Mouse (Mus musculus) cerebellum, postnatal 4 days (tissue): Measurements from ENCODE around the gene Glipr1.
A peak's percentile ranks its signal among the peaks of the same experiment; 100 is the strongest.

ENCODE experiments used
- DNase-seq, 2 experiments: peaks; one replicate each; pipeline ENCODE4 v3.0.0; 2022; ENCODE audit warnings: low spot score in 2 of 2, mixed read lengths in 1 of 2

The Glipr1 gene

DNA sequence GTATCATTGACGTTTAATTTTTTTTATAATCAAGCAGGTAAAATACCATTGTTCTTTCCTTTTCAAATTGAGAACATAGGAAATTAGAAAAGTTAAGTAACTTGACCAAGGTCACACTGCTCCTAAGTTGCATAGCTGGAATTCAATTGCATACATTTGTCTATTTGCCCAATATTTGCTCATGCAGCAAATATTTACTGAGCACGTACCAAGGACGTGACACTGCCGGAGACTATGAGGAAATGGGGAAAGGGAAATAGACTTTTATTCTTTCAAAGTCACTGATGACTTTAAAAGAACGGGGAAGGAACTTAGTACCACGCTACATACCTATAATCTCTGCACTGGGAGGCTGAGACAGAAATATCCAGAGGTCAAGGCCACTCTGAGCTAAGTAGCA is 42.0 kb downstream of the Glipr1 start:
- DNase-seq = no peak

DNA sequence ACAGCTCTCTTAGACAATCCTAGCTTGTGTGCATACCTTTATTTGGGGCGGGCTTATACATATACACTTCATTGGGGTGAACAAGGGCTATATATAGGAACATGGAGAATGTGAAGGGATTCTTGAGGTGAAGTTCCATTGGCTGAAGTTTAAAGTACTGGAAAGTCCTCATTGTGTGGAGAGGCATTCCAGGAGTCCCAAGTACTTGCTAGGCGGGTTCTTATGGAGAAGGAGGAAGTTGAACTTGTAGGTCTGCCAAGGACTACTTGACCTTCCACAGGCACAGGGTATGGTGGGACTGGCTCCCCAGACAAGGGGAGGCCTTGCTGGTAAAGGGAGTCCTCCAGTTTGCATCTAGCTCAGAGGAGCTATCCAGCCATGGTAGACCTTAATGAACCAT is 43.1 kb downstream of the Glipr1 start:
- DNase-seq = no peak

DNA sequence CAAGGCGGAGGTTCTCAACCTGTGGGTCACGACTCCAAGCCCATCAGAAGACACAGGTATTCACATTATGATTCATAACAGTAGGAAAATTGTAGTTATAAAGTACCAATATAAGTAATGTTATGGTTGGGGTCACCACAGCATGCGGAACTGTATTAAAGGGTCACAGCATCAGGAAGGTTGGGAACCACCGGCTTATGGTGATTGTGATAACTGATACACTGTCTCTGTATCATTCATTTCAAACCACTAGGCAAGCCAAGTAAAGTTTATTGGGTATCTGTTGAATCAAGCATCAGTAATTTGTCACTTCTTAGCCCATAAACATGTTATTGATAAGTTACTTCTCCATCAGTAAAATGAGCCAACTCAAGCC is 44.4 kb downstream of the Glipr1 start:
- no peak for DNase-seq

DNA sequence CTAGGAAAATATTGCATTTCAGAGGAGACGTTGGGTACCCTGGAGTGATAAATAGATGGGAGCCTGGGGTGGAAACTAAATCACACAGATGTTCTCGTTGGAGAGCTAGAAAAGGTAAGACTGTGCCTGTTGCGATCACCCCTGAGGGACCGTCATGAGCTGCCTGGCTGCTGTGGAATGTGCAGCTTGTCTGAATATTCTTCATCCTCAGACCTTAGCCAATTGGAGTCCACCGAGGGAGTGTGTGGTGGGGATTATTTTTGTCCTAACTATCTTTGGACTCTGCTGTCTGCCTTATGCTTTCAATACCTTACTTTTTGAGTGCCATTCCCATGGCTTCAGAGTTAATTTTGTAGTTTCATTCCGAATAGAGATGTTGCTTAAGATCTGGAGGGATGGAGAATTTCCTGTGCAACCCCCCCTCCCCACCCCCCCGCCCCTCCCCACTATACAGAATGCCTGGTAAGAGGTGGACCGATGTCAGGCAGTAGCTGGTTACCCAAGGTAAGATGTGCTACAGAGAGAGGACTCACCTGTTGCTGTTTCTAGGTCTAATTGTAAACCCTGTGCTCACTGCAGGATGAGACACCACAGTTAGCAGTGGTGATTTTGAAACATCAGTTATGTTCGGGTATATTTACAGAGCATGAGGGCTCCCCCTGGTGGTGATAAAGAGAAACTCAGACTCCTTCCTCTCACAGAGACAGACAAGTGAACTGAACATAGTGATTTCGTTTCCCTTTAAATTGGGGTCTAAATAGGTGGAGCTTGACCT is 45.0 kb downstream of the Glipr1 start:
- DNase-seq = peak in 1 of 2 experiments; percentile 64

DNA sequence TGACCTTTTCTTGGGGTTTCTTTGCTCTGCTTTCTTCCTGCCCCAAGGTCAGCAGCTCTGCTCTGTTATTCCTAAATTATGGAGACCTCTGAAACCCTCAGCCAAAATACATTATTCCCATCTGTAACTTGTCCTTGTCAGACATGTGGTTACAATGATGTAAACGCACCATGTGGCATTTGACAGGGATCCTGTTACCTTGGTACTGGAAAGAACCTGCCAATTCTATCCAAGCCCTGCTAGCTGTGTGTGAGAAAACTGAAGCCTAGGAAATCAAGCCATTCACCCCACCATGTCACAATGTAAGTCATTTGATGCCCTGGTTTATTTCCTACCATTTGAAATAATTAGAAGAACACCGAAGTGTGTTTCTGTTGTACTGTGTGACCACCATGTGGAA is 46.6 kb downstream of the Glipr1 start:
- DNase-seq = no peak

DNA sequence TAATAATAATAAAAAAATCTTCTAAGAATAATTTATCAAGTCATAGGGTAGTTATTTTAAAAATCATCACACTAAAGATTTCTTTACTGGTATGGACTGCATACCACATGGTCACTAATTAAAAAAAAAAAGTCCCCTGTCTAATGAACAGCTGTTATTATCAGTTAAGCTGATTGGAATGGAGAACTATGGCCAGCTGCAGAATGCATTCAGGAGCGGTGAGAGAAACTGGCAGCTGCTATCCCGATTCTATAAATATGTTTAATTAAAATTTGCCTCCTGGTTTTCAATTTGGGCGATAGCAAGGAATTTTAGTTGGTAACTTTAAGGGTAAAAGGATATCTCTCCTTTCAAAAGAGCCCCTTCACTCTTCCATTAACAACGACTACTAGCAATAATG is 53.4 kb downstream of the Glipr1 start:
- no peak for DNase-seq

DNA sequence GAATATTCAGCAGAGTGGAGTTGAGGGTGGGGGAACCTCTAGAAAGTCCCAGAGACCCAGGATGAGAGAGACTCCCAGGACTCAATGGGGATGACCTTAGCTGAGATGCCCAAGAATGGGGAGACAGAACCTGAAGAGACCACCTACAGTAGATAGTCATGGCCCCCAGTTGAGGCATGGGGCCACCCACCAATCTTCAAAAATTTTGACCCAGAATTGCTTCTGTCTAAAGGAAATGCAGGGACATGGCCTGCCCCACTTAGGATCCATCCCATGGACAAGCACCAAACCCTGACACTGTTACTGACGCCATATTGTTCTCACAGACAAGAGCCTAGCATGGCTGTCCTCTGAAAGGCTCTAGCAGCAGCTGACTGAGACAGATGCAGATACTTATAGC is 54.4 kb downstream of the Glipr1 start:
- DNase-seq = no peak

DNA sequence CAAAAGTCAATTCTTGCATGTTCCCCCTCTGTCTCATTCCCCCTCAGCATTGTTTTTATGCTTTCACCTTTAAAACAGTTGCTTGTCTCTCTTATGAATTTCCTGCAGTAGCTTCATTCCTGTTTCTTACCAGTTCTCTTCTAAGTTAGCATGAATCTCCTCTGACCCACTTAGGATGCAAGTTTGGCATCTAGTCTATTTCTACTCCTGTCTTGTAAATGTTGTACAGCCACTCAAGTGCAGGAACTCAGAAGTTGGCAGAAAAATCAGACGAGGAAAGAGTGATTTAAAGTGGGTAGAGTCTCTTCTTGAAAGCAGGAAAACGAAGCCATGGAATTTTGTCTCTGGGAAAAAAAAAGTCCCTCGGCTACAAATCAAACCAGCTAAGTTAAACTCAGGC is 56.9 kb downstream of the Glipr1 start:
- DNase-seq = no peak

DNA sequence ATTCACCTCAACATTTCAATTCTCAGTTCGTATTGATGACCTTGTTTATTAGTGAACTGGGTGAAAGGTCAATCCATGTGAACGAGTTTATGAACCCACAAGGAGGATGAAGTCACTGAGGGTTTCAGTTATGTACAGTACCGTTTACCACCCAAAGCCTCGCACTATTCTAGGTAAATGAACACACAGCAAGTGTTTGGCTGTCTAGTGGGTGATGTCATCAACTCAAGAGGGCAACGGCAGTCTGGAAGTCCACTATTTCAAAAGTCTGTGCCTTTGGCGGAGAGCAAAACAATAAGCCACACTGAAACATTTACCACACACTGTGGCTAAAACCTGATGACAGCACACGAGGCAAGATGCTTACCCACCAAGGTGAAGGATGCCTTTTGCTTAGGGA is 59.4 kb downstream of the Glipr1 start:
- no peak for DNase-seq

DNA sequence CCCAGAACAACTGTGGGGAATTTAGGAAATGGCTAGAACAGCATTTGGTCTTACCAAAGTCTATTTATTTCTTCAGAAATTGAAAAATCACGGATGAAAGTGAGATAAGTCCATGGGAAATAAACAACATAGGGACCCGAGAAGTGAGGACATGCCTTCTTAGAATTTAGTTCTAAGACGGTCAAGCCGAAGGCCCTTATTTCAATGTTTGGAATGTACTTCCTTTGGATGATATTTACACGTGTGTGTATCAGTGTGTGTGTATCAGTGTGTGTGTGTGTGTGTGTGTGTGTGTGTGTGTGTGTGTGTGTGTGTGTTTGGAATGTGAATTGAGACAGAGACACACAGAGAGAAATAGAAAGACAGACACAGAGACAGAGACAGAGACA is 65.3 kb downstream of the Glipr1 start:
- no peak for DNase-seq

DNA sequence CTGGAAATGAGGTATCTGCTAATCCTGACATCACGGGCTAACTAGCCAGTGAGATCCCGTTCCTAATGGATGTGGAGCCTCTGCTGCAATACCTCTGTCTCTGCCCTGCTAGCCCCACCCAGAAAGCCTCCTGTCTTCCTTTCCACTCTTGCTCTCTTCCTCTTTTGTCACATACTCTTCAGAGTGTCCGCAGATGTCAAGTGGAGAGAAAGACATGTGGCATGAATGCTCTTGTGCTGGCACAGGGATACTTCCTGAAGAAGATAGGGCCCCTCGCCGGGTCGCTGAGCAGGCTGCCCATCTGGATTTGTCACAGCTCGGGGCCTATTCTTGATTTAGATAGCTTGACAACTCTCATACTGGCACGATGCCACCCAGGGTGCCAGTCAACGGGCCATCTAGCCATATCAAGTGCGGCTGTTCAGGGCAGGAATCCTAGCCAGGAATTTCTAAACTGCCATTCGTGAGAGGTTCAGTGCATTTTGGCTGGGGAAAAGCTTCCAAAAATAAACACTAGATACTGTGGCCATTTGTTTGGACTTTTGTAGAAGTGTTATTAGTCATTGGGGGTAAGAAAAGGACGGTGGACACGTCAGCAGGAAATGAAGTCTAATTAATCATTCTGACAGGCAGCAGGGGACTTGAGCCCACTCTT is 65.8 kb downstream of the Glipr1 start:
- peak in 1 of 2 experiments; percentile 70 for DNase-seq

DNA sequence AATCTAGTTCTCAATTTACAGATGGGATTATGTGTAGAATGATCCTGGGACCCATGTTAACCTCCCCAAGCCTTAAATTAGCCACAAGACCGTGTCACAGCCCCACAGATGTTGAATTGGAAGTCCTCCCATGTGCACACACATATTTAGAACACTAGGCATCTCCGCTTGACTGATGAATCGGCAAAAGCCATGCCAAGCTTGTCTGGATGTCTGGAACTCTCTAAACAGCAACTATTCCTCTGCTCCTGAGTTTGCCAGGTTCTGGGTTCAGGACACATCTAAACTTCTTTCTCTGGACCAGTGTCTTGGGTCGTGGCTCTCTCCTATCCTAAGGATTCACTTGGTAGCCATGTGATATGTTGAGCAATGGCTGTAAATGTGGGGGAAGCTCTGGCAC is 66.4 kb downstream of the Glipr1 start:
- DNase-seq = no peak
